Mouse (Mus musculus) ES-E14 (cell line): Measurements from ENCODE around the gene Slc50a1.

Experiments
- CHD2 ChIP-seq: IDR thresholded peaks from 2 replicates; pipeline ENCODE4 v1.6.1; 2014; ENCODE audit warnings: mild to moderate bottlenecking, low read depth, low read length, inconsistent platforms
- HCFC1 ChIP-seq: IDR thresholded peaks from 2 replicates; pipeline ENCODE4 v1.6.1; 2012; ENCODE audit warnings: low read length, inconsistent platforms, borderline replicate concordance; ENCODE audit not compliant: insufficient read depth
- MAFK ChIP-seq: IDR thresholded peaks from 2 replicates; pipeline ENCODE4 v1.6.1; 2014; ENCODE audit warnings: mild to moderate bottlenecking, low read depth, low read length, inconsistent platforms; ENCODE audit not compliant: insufficient read depth
- ZC3H11A ChIP-seq: IDR thresholded peaks from 2 replicates; pipeline ENCODE4 v1.6.1; 2012; ENCODE audit warnings: low read depth, mild to moderate bottlenecking, inconsistent platforms, low read length, borderline replicate concordance

- TF ChIP-seq CHD2, result no peak
- no peak for TF ChIP-seq HCFC1
- no peak for TF ChIP-seq MAFK
- TF ChIP-seq ZC3H11A, result no peak
Measured at GRCm38 (mm10) chr3:89238494-89238893, 31.9 kb downstream of the Slc50a1 start.
